Mouse (Mus musculus) small intestine, adult 2 months (tissue): ENCODE results near the gene Ryk. TPM values are rescaled to one million over a fixed set of nuclear protein-coding genes. Genes with fewer than 3 reads are reported as not detected.
A peak's percentile ranks its signal among the peaks of the same experiment; 100 is the strongest.

Source experiments
- H3K27ac ChIP-seq: fragments of 200-500 bp; 2 replicates; pipeline ENCODE4 v1.5.1; 2012; ENCODE audit warnings: low read depth, low read length, control low read depth, inconsistent platforms; ENCODE audit not compliant: insufficient read depth
- H3K27me3 ChIP-seq: fragments of 200-500 bp; 2 replicates; pipeline ENCODE4 v1.6.1; 2012; ENCODE audit warnings: mild to moderate bottlenecking, moderate library complexity, low read length, inconsistent platforms; ENCODE audit not compliant: control insufficient read depth, insufficient read depth
- H3K36me3 ChIP-seq: fragments of 200-500 bp; 2 replicates; pipeline ENCODE4 v1.6.1; 2012; ENCODE audit warnings: mild to moderate bottlenecking, low read length, control low read depth, inconsistent platforms; ENCODE audit not compliant: control insufficient read depth, insufficient read depth
- H3K4me1 ChIP-seq: fragments of 200-500 bp; 2 replicates; pipeline ENCODE4 v1.6.1; 2012; ENCODE audit warnings: low read length, inconsistent platforms, mixed read lengths; ENCODE audit not compliant: control insufficient read depth, insufficient read depth, insufficient read length
- H3K4me3 ChIP-seq: fragments of 200-500 bp; 2 replicates; pipeline ENCODE4 v1.5.1; 2012; ENCODE audit warnings: low read depth, mild to moderate bottlenecking, control low read depth, inconsistent platforms, low read length, moderate library complexity
- CTCF ChIP-seq: fragments of 200-500 bp; IDR thresholded peaks from 2 replicates; pipeline ENCODE4 v1.5.1; 2012; ENCODE audit warnings: low read depth, mild to moderate bottlenecking, control low read depth, inconsistent platforms, low read length, moderate library complexity, mixed read lengths; ENCODE audit not compliant: insufficient replicate concordance, insufficient read length; ENCODE audit errors: extremely low read depth
- POLR2A ChIP-seq: fragments of 200-500 bp; IDR thresholded peaks from 2 replicates; pipeline ENCODE4 v1.6.1; 2012; ENCODE audit warnings: low read depth, mild to moderate bottlenecking, control low read depth, inconsistent platforms, low read length, moderate library complexity
- WGBS: fragments of 180-500 bp; shearing (Covaris S2); methylation state at CpG from one replicate; pipeline ENCODE4 v1.1.7; 2018; 5-methylcytosine and 5-hydroxymethylcytosine counted together
- polyA plus RNA-seq: library from polyadenylated mRNA; depleted of rRNA; stranded (reverse); fragments of >200 nt; gene quantifications from 2 replicates; pipeline ENCODE4 v1.2.3, GENCODE M21; 2012

The Ryk gene
- polyA plus RNA-seq, 1 experiment = 36.0 TPM

GRCm38 (mm10) chr9:102924627-102925316, 90.1 kb downstream of the Ryk start:
- Histone ChIP-seq H3K27me3 (no peaks in the 10 kb centered on the region), H3K27ac (peak overlapping the region; percentile 72), H3K4me3 (no peak overlapping the region), H3K36me3 (no peaks in the 10 kb centered on the region), H3K4me1 (peaks cover 21% of the 10 kb centered on the region)
- 46% methylated on average over 15 of the region's 15 CpGs for WGBS
- TF ChIP-seq POLR2A (no peak), CTCF (no peak)

GRCm38 (mm10) chr9:102926137-102926536, 91.4 kb downstream of the Ryk start:
- peaks cover 21% of the 10 kb centered on the region for H3K4me1 ChIP-seq
- H3K36me3 ChIP-seq = no peaks in the 10 kb centered on the region
- peak overlapping the region; percentile 65 for H3K27ac ChIP-seq
- H3K4me3 ChIP-seq = no peak overlapping the region
- no peaks in the 10 kb centered on the region for H3K27me3 ChIP-seq
- no peak for TF ChIP-seq POLR2A
- no peak for TF ChIP-seq CTCF
- 42% methylated on average over 3 of the region's 3 CpGs for WGBS

- TF ChIP-seq CTCF (no peak), POLR2A (no peak)
- H3K27me3 ChIP-seq = no peaks in the 10 kb centered on the region
- no peaks in the 10 kb centered on the region for H3K36me3 ChIP-seq
- H3K4me3 ChIP-seq = no peak overlapping the region
- 85% methylated on average over 6 of the region's 6 CpGs for WGBS
- H3K27ac ChIP-seq = no peak overlapping the region
- H3K4me1 ChIP-seq = peaks cover 10% of the 10 kb centered on the region
Measured at GRCm38 (mm10) chr9:102929776-102930175, 95.1 kb downstream of the Ryk start.

GRCm38 (mm10) chr9:102933925-102934721, 99.4 kb downstream of the Ryk start:
- Histone ChIP-seq H3K4me3 (peak overlapping the region; percentile 55), H3K36me3 (no peaks in the 10 kb centered on the region), H3K4me1 (peaks cover 2% of the 10 kb centered on the region; the same call in 1 of the 2 replicates), H3K27me3 (no peaks in the 10 kb centered on the region), H3K27ac (peak overlapping the region; percentile 19)
- TF ChIP-seq CTCF (no peak), POLR2A (no peak)
- WGBS = 20% methylated on average over 20 of the region's 20 CpGs

GRCm38 (mm10) chr9:102942221-102942620, 107.5 kb downstream of the Ryk start:
- WGBS = 85% methylated on average over 4 of the region's 4 CpGs

GRCm38 (mm10) chr9:102944891-102945290, 110.2 kb downstream of the Ryk start:
- WGBS = 85% methylated on average over 9 of the region's 9 CpGs
- H3K27me3 ChIP-seq = no peaks in the 10 kb centered on the region
- H3K4me1 ChIP-seq = no peaks in the 10 kb centered on the region
- H3K27ac ChIP-seq = no peak overlapping the region
- no peaks in the 10 kb centered on the region for H3K36me3 ChIP-seq
- H3K4me3 ChIP-seq = no peak overlapping the region
- no peak for TF ChIP-seq POLR2A

More at GRCm38 (mm10) chr9:102942221-102942620, 107.5 kb downstream of the Ryk start:
- H3K4me3 ChIP-seq = no peak overlapping the region
- no peaks in the 10 kb centered on the region for H3K27me3 ChIP-seq
- TF ChIP-seq POLR2A = no peak
- no peak for TF ChIP-seq CTCF
- H3K36me3 ChIP-seq = no peaks in the 10 kb centered on the region
- H3K4me1 ChIP-seq = no peaks in the 10 kb centered on the region
- no peak overlapping the region for H3K27ac ChIP-seq

GRCm38 (mm10) chr9:102946469-102947015, 111.8 kb downstream of the Ryk start:
- 82% methylated on average over 12 of the region's 12 CpGs for WGBS
- H3K4me3 ChIP-seq = no peak overlapping the region
- no peak overlapping the region for H3K27ac ChIP-seq
- no peaks in the 10 kb centered on the region for H3K36me3 ChIP-seq
- H3K27me3 ChIP-seq = no peaks in the 10 kb centered on the region
- TF ChIP-seq CTCF (no peak), POLR2A (no peak)
- H3K4me1 ChIP-seq = no peaks in the 10 kb centered on the region
